Mouse (Mus musculus): ENCODE results near the gene Ncoa6.

Gene Ncoa6

DNA sequence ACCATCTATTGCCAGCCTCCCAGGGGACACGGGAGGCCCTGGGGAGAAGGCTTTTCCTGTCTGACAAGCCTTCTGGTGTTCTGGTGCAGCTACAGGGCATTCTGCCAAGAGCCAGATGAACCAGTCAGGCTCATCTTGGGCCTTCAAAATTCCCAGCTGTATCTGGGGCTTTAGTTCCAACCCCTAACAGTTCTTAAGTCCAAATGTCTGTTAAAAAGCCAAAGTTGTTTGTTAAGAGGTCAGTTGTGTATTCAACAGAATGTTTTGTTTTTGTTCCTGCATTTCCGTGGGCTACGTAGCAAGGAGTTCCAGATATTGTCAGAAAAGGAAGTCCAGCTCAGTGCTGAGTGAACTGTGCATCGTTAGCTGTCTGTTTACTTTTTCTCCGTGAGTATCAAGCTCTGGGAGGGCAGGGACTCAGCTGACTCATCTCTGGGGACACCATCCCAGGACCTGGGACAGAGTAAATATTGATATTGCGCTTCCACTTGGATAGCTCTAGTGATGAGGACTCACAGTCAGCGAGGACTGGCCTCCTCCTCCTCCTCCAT, 104.3 kb downstream of the Ncoa6 start:
- DNase-seq (ENCODE audit: low read depth, low spot score) = no peak

DNA sequence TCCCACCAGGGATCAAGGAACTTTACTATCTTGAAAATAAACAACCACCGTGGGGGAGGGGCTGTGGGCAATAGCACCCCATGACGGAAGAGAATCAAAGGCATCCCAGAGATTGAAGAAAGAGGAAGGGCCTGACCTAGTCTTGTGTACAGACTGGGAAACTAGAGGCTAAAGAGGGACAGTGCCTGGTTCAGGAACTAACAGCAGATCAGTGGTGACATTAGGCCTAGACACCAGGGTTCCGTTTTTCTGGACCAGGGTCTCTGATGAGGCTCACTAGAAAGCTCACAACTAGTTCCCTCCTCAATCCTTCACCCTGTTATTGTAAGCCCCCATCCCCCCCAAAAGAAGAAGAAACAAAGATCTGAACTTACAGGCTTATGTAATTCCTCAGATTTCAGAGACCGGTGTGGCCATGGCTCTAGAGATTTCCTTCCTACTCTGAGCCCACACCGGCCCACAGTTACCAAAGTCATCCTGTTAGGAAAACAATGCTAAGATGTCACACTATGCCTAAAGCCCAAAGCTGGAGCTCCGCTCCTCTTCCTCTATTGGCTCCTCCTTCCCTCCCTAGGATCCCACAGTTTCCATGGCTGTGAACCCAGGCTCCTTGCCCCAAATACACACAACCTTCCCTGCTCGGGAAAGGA, 105.9 kb downstream of the Ncoa6 start:
- no peak for DNase-seq (ENCODE audit: low read depth, low spot score)

DNA sequence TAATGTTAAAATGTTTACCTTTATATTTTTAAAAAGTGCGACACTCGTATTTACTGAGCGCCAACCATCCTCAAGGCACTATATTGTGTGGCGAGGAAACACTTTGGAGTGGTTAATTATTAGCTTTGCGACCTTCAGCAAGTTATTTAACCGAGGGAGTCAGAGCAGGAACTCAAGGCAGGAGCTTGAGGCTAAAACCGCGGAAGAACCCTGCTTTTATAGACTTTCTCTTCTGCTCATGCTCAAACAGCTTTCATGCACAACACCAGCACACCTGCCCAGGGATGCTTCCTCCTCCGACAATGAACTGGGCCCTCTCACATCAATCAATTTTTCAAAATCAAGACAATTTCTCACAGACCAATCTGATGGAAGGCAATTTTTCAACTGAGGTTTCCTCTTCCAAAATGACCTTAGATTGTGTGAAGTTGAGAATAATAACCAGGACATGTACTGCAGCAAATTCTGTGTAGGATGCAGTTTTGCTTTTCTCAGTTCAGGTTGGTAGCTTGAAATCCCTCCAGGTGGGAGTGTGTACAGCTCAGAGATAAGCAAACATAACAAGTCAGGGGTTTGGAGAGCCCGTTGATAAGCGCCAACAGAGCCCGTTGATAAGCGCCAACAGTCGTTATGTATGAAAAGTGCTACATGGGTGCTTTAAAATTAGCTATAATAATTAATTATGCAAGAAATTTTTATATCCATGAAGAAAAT, 115.9 kb downstream of the Ncoa6 start:
- no peak for DNase-seq (ENCODE audit: low read depth, low spot score)

DNA sequence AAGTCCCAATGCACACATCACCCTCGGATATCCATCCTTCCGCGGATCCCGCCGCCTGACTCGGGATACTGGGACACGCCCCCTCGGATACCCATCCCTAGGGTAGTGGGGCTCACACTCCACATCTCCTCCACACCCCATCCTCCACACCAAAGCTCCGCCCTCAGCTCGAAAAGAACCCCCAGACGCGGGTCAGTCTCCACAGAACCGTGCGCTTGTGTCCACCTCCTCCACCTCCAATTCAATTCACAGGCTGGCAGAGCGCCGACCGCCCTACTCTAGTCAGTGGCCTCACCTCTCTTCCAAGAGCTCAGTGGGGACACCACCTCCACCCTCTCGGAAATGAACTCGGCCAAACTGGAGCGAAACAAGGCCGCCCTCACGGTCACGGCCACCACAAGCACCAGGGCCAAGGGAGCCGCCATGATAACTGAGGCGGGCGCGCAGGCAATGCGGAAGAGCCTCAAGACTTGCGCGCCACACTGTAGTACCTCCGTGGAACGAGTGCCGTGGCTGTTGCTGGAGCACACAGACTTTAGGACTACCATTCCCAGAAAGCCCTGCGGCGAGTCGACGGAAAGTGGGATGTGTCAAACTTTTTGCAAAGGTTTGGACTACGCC, 116.6 kb downstream of the Ncoa6 start, which contains the start of gene Pigu:
TSS of gene Pigu (minus strand) at position 460 of the 621 bp plus-strand sequence.
- DNase-seq (ENCODE audit: low read depth, low spot score) = peak; percentile 90

DNA sequence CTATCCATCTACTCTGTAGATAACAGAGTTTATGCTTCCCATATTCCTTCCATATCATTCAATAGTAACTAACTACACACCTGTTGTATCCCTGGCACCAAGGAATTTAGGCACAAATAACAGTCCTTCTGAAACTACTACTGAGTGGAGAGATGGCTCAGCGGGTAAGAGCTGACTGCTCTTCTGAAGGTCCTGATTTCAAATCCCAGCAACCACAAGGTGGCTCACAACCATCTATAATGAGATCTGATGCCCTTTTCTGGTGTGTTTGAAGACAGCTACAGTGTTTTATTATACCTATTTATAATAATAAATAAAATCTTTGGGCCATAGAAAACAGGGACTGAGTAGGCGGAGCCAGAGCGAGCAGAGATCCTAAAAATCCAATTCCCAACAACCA, 119.3 kb downstream of the Ncoa6 start:
- DNase-seq (ENCODE audit: low read depth, low spot score) = no peak

DNA sequence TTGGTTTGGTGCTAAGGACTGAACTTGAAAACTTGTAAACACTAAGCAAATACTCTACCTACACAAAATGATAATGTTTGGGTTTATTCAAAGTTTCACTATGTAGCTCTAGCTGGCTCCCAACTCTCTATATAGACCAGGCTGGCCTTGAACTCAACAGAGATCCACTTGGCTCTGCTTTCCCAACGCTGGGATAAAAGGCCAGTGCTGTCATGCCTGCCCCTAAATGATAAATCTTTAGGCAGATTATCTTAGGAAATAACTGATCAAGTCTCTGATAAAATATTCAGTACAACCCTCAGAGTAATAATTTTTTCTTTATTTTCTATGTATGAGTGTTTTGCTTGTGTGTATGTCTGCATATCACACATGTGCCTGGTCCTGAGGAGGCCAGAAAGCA, 127.0 kb downstream of the Ncoa6 start:
- no peak for DNase-seq (ENCODE audit: low read depth, low spot score)

Data from c-Kit-negative CD71-positive TER-119-positive erythroid progenitor cells, embryonic 14.5 days (primary cell).